Mouse (Mus musculus) neural tube, embryonic 12.5 days (tissue): ENCODE data around the gene Fam131c. TPM values are rescaled to one million over a fixed set of nuclear protein-coding genes. Genes with fewer than 3 reads are reported as not detected.

Source experiments
- ATAC-seq: fragments of 200-750 bp; cut with Nextera tagmentation; 2 replicates; pipeline ENCODE4 v1.8.0; 2017; ENCODE audit warnings: low read depth, mild to moderate bottlenecking, moderate TSS enrichment, moderate library complexity; ENCODE audit not compliant: low FRiP score
- H3K27ac ChIP-seq: fragments of 300-500 bp; sonication (generic); 2 replicates; pipeline ENCODE4 v1.5.1; 2016
- H3K27me3 ChIP-seq: fragments of 300-500 bp; sonication (generic); replicated peaks from 2 replicates; pipeline ENCODE4 v1.6.1; 2016; ENCODE audit warnings: mild to moderate bottlenecking
- H3K36me3 ChIP-seq: fragments of 300-500 bp; sonication (generic); 2 replicates; pipeline ENCODE4 v1.6.1; 2016; ENCODE audit warnings: mild to moderate bottlenecking
- H3K4me1 ChIP-seq: fragments of 300-500 bp; sonication (generic); 2 replicates; pipeline ENCODE4 v1.6.1; 2016
- H3K4me2 ChIP-seq: fragments of 300-500 bp; sonication (generic); replicated peaks from 2 replicates; pipeline ENCODE4 v1.6.1; 2016; ENCODE audit warnings: mild to moderate bottlenecking
- H3K4me3 ChIP-seq: fragments of 300-500 bp; sonication (generic); 2 replicates; pipeline ENCODE4 v1.5.1; 2016
- H3K9ac ChIP-seq: fragments of 300-500 bp; sonication (generic); 2 replicates; pipeline ENCODE4 v1.6.1; 2016; ENCODE audit warnings: mild to moderate bottlenecking
- H3K9me3 ChIP-seq: fragments of 300-500 bp; sonication (generic); 2 replicates; pipeline ENCODE4 v1.6.1; 2016; ENCODE audit warnings: mild to moderate bottlenecking
- WGBS: fragments of 180-500 bp; shearing (Covaris S2); methylation state at CpG from one replicate; pipeline ENCODE4 v1.1.7; 2016; 5-methylcytosine and 5-hydroxymethylcytosine counted together
- polyA plus RNA-seq: library from polyadenylated mRNA; unstranded; fragments of >200 nt; fragmentation: Nextera tagmentation; extraction: Ambion mirVana; gene quantifications from 2 replicates; pipeline ENCODE4 v1.2.1, GENCODE M21; 2016

Fam131c gene
- polyA plus RNA-seq, 1 experiment from 2014 or later = 2.5 TPM

- no peak overlapping the region for H3K4me3 ChIP-seq
- H3K9ac ChIP-seq = no peak overlapping the region
- WGBS = 80% methylated on average over 12 of the region's 12 CpGs
- H3K36me3 ChIP-seq = no peaks in the 10 kb centered on the region
- no peak overlapping the region for H3K27ac ChIP-seq
- no peak overlapping the region for H3K4me2 ChIP-seq
- no peak for ATAC-seq
- peaks cover 18% of the 10 kb centered on the region for H3K27me3 ChIP-seq
- H3K9me3 ChIP-seq = no peaks in the 10 kb centered on the region
- no peaks in the 10 kb centered on the region for H3K4me1 ChIP-seq
Observed at GRCm38 (mm10) chr4:141391293-141391692, 23.3 kb downstream of the Fam131c start.

- no peak for ATAC-seq
- no peaks in the 10 kb centered on the region for H3K9me3 ChIP-seq
- H3K4me3 ChIP-seq = no peak overlapping the region
- no peaks in the 10 kb centered on the region for H3K4me1 ChIP-seq
- WGBS = 19% methylated on average over 16 of the region's 16 CpGs
- H3K9ac ChIP-seq = no peak overlapping the region
- H3K27me3 ChIP-seq = peaks cover 27% of the 10 kb centered on the region
- no peaks in the 10 kb centered on the region for H3K36me3 ChIP-seq
- peak overlapping the region; percentile 27 for H3K4me2 ChIP-seq
- H3K27ac ChIP-seq = no peak overlapping the region
Observed at GRCm38 (mm10) chr4:141394751-141395150, 26.7 kb downstream of the Fam131c start.

DNA sequence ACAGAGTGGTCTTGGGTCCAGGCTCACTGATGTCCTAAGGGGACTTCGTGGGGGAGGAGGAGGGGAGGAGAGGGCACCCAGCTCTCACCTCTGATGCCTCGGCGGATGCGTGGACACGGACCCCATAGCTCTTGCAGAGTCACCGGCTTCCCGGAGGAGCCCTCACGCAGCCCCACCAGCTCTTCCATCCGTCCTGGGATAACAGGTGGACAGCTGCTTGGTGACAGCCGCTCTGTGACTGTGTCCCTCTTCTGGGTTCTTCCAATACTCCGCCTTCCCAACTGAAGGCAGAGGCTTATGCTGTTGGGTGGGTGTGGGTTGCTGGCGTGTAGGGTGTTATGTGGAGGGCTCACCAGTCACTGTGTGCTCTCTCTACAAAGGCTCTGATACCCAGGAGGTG is 29.8 kb downstream of the Fam131c start:
- H3K27ac ChIP-seq = no peak overlapping the region
- 78% methylated on average over 12 of the region's 12 CpGs for WGBS

DNA sequence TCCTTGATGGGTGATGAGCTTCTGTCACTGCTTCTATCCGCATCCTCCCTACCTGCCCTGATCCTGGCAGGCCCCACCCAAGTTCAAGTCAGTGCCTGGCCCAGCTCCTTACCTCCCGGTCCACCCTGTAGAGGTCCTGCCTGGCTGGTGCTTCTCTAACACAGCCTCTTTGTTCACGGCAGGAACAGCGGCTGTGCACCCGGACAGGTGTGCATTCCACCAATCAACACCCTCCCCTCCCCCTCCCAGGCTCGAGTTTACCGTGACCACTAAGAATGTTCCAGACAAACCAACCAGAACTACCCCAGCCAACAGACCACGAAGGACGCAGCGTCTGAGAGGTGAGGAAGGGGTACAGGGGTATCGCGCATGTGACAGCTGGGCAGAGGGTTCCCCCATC is 30.5 kb downstream of the Fam131c start, which contains the start of gene Clcnka:
Gene Clcnka (minus strand): TSS at position 180 of the 400 bp plus-strand sequence.
- no peak within 1 kb of the TSS for H3K4me2 ChIP-seq
- no peak for ATAC-seq
- H3K4me1 ChIP-seq = no peaks in the 10 kb centered on the region
- H3K9ac ChIP-seq = no peak within 1 kb of the TSS
- 73% methylated on average over 12 of the region's 12 CpGs for WGBS
- H3K4me3 ChIP-seq = no peak within 1 kb of the TSS
- no peak within 1 kb of the TSS for H3K27ac ChIP-seq
- no peaks in the 10 kb centered on the region for H3K9me3 ChIP-seq
- H3K27me3 ChIP-seq = peaks cover 22% of the 10 kb centered on the region
- no peaks in the 10 kb centered on the region for H3K36me3 ChIP-seq

More for the DNA sequence above, 29.8 kb downstream of the Fam131c start:
- Histone ChIP-seq H3K9ac (no peak overlapping the region), H3K36me3 (no peaks in the 10 kb centered on the region), H3K9me3 (no peaks in the 10 kb centered on the region), H3K4me3 (no peak overlapping the region), H3K27me3 (peaks cover 22% of the 10 kb centered on the region), H3K4me2 (no peak overlapping the region), H3K4me1 (no peaks in the 10 kb centered on the region)
- no peak for ATAC-seq

DNA sequence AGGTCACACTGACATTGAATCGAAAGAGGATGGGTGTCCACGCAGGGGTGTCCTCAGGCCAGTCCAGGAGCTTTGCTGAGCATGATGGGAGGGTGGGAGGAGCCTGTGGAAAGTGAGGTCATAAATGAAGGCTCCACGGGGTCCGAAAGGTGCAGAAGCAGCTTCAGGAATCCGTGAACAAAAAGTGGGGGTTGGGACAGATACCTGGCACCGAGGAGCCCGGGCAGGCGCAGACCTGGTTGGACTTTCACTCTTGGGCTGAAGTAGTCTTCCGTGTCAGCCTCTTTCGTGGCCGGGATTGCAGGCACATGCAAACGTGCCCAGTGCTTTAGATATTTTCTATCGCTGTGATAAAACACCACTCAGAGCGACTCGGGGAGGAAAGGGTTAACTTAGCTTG is 32.2 kb downstream of the Fam131c start:
- no peaks in the 10 kb centered on the region for H3K36me3 ChIP-seq
- 90% methylated on average over 15 of the region's 15 CpGs for WGBS
- H3K4me3 ChIP-seq = no peak overlapping the region
- ATAC-seq = no peak
- H3K27ac ChIP-seq = no peak overlapping the region
- no peaks in the 10 kb centered on the region for H3K4me1 ChIP-seq
- H3K4me2 ChIP-seq = no peak overlapping the region
- no peaks in the 10 kb centered on the region for H3K9me3 ChIP-seq
- no peak overlapping the region for H3K9ac ChIP-seq
- peaks cover 19% of the 10 kb centered on the region for H3K27me3 ChIP-seq

DNA sequence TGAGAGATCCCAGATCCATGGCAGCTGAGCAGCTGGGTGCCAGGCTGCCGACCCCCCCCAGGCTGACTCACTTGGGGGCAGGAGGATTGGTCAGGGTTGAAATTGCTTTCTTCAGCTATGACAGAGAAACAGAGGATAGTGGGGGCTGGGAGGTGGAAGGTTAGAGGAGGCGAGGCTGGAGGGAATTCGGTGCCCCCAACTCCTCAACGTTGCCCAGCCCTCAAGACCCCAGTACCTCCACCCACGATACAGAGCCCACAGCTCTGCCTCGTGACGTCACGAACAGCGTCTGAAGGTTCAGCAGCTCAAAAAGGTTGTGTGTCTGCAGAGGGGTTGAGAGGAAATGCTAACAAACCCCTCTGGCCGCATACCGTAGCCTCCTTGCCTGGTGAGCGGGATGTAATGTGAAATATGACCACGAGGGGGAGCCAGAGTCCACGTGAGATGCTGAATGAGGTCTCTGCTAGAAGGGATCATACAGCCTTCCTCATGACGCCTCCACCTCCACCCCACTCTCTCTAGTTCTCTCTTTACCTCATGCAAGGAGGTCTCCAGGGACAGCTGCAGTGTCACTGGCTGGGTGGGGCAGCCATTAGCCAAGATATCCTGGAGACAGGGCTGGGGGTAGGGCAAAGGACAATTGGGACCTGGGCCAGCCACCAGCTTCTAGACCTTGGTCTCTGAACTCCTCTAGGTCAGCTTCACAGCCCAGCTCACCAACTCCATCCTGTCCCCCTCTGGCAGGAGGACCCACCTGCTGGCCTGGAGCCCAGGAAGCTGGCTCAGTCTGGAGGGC is 36.7 kb downstream of the Fam131c start:
- Histone ChIP-seq H3K9me3 (no peaks in the 10 kb centered on the region), H3K9ac (0 out of 2 replicates have a peak overlapping the region, but pooled peaks have one; percentile 26), H3K4me3 (no peak overlapping the region), H3K4me2 (peak overlapping the region; percentile 35), H3K27ac (no peak overlapping the region), H3K27me3 (peaks cover 4% of the 10 kb centered on the region), H3K36me3 (no peaks in the 10 kb centered on the region), H3K4me1 (no peaks in the 10 kb centered on the region)
- WGBS = 13% methylated on average over 15 of the region's 15 CpGs
- peak; percentile 70 for ATAC-seq

GRCm38 (mm10) chr4:141405314-141405622 is 37.2 kb downstream of the Fam131c start:
- 84% methylated on average over 3 of the region's 3 CpGs for WGBS
- ATAC-seq = no peak
- no peak overlapping the region for H3K4me3 ChIP-seq

DNA sequence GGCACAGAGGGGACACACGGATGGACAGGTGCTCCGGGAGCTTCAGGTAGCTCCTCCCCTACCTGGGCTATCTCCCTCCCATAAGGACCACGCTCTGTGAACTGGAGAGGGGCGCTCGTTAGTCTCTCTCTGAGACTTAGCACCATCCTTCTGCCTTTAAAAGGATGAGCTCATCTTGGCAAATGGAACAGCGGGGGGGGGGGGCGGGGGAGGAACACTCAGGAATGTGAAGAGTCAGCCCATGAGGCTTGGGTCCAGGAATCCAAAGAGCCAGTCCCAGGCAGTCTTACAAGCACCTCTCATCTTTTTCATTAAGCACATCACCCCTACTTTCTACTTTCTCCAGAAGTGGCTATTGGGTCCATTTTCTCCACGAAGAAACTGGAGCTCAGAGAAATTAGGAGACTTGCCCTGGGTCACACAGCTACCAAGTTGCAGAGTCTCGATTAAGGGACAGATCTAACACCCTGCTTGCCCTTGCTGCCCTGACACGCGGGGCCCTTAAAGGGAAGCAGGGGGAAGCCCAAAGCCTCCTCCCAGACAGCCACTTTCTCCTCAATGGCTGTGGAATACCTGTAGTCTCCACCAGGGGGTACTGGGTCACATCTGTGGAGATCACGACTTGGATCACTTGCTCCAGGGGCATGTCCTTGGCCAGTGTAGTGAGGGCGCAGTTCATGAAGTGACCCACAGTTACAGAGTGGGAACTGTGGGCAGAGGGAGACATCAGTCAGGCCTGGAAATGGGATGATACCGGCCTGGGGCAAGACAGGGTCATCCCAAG is 38.7 kb downstream of the Fam131c start:
- WGBS = 53% methylated on average over 14 of the region's 14 CpGs
- H3K4me3 ChIP-seq = no peak overlapping the region
- H3K36me3 ChIP-seq = no peaks in the 10 kb centered on the region
- no peak for ATAC-seq
- no peaks in the 10 kb centered on the region for H3K4me1 ChIP-seq
- no peaks in the 10 kb centered on the region for H3K9me3 ChIP-seq
- no peak overlapping the region for H3K4me2 ChIP-seq
- H3K27ac ChIP-seq = no peak overlapping the region
- H3K27me3 ChIP-seq = peaks cover 9% of the 10 kb centered on the region
- no peak overlapping the region for H3K9ac ChIP-seq

More at GRCm38 (mm10) chr4:141405314-141405622, 37.2 kb downstream of the Fam131c start:
- Histone ChIP-seq H3K9ac (no peak overlapping the region), H3K27me3 (peaks cover 4% of the 10 kb centered on the region), H3K36me3 (no peaks in the 10 kb centered on the region), H3K4me2 (no peak overlapping the region), H3K27ac (no peak overlapping the region), H3K4me1 (no peaks in the 10 kb centered on the region), H3K9me3 (no peaks in the 10 kb centered on the region)

DNA sequence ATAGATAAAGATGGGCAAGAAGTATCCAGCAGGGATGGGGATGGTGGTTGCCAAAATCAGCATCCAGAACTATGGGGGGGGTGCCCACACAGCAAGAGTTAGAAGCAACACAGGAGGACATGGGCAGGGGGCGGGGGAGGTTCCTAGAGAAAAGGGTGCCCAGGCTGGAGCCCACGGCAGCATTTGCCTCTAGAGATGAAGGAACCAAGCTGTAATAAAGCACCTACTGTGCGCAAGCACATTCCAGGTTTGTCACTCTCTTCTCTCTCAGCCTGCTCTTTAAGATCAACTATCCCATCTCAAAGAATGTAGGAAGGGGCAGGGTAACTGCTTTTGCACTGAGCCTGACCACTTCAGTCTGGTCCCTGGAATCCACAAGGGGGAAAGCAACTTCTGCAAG is 40.6 kb downstream of the Fam131c start:
- ATAC-seq = no peak
- H3K4me3 ChIP-seq = no peak overlapping the region
- H3K9ac ChIP-seq = no peak overlapping the region
- WGBS = 88% methylated on average over 3 of the region's 3 CpGs
- no peak overlapping the region for H3K4me2 ChIP-seq
- H3K27ac ChIP-seq = no peak overlapping the region
- no peaks in the 10 kb centered on the region for H3K9me3 ChIP-seq
- no peaks in the 10 kb centered on the region for H3K4me1 ChIP-seq
- no peaks in the 10 kb centered on the region for H3K36me3 ChIP-seq
- peaks cover 9% of the 10 kb centered on the region for H3K27me3 ChIP-seq

GRCm38 (mm10) chr4:141411430-141411992 is 43.5 kb downstream of the Fam131c start:
- H3K4me3 ChIP-seq = no peak overlapping the region
- H3K36me3 ChIP-seq = no peaks in the 10 kb centered on the region
- H3K27ac ChIP-seq = no peak overlapping the region
- no peak for ATAC-seq
- H3K27me3 ChIP-seq = peaks cover 5% of the 10 kb centered on the region; the same call in 1 of the 2 replicates
- H3K4me2 ChIP-seq = no peak overlapping the region
- 15% methylated on average over 22 of the region's 22 CpGs for WGBS
- H3K9ac ChIP-seq = no peak overlapping the region
- H3K9me3 ChIP-seq = no peaks in the 10 kb centered on the region
- no peaks in the 10 kb centered on the region for H3K4me1 ChIP-seq

DNA sequence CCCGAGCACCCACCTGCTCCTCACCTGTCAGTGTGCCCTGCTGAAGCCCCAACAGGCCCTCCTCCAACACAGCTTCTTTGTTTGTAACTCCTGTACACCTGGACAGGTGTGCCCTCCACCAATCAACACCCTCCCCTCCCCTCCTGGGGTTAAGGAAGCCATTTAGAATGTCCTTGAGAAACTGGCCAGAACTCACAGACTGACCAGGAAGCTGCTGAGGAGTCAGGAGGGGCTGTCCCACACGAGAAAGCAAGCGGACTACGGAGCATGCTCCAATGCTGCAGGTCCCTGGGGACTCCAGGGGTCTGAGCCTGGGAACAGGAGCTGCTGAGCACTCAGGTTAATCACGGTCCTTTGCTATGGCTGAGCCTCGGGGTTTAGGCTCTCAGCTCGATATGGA is 47.9 kb downstream of the Fam131c start, which contains the start of gene Clcnkb:
Gene Clcnkb (minus strand): TSS at position 91 of the 400 bp plus-strand sequence.
- Histone ChIP-seq H3K27ac (no peak within 1 kb of the TSS), H3K4me2 (no peak within 1 kb of the TSS), H3K27me3 (0 out of 2 replicates have a peak, but pooled peaks cover 5% of the 10 kb centered on the region), H3K9ac (no peak within 1 kb of the TSS), H3K4me3 (no peak within 1 kb of the TSS), H3K4me1 (no peaks in the 10 kb centered on the region), H3K36me3 (no peaks in the 10 kb centered on the region), H3K9me3 (0 out of 2 replicates have a peak, but pooled peaks cover 4% of the 10 kb centered on the region)
- whole genome bisulfite sequencing = 68% methylated on average over 7 of the region's 7 CpGs
- no peak for ATAC-seq
